Mouse (Mus musculus): ENCODE results near the gene Cts8.

Cts8 gene

DNA sequence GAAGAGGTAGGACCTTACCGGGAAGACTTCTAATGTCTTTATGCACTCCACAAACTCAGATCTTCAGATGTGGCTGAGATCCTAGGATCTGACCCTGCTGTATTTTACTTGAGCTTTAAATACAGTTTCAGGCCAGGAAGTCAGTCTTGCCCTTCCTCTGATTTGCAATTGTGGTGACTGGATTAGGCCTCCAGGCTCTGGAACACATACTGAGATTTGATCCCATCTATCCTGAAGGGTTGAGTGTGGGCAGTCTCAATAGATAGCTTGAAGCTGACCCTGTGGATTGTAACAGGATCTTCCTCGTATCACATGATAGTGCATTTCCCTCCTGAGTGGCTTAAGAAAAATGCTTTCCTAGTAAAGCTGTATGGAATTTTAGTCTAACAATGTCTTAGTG, at the start of gene Cts8:
Gene Cts8 (minus strand): TSS at position 101 of the 400 bp plus-strand sequence.
- no peak for DNase-seq

DNA sequence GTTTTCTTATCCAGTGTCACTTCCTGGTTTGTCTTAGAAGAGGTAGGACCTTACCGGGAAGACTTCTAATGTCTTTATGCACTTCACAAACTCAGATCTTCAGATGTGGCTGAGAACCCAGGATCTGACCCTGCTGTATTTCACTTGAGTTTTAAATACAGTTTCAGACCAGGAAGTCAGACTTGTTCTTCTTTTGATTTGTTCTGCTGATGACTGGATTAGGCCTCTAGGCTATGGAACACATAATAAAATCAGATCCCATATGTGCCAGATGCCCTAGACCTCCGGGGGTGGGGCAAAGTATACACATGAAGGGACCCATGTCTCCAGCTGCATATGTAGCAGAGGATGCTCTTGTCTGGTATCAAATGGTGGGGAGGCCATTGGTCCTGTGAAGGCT, 33.6 kb upstream of the Cts8 start, which contains the start of gene Gm49398:
Gene Gm49398 (minus strand): TSS at position 101 of the 400 bp plus-strand sequence.
- DNase-seq: no peak

DNA sequence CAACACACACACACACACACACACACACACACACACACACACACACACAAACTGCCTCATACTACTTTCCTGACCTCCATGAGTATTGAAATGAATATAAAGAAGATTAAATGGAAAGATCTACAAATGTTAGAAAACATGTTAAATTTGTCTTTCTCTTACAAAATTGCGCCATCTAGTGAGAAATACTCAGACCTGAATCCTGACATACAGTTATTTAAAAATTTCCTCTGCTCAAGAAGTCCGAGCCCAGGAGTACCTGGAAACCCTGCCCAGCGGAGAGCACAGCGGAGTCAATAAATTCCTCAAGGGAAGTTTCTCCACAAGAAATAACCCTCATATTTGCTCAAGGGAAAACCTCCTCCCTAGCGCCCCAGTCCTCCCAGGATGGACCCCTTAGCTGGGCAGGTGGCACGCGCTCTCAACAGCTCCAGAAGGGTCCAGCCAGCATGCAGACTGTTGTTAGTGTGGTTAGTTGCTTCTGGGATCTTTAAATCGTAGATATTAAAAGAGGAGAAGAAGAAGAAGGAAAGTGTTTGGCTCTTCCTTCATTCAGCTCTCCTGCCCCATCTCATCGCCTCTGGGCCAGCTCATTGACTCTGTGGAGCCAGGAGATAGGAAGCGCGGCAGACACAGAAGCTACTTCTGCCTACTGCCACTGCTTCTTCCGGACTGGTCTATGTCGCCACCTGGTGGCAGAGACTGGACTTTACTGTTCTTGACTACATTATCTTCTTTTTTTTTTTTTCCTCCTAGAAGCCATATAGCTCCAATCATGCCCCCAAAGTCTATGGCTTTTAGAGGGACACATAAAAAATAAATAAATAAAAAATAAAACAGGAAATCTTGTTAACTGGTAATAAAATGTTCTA, 13.8 kb downstream of the Cts8 start:
- DNase-seq: peak; percentile 58

DNA sequence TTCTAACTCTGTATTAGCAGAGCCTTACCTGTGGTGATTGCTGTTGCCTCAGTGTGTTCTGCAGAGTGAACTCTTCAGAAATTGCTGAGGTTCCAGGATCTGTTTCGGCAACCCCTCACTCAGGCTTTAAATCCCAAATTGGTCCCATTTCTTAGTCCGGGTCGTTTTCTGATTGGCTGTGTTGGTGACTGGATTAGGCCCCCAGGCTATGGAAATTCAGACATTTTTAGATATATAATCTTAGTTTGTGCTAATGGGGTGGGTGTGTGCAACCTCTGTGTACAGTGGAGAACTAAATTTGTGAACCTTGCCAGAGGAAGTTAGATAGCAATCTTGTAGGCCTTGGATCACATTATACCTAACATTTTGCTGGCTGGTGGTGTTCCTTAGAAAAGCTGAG, 51.8 kb downstream of the Cts8 start, which contains the start of gene Cts6:
Gene Cts6 (minus strand): TSS at position 101 of the 400 bp plus-strand sequence.
- DNase-seq: no peak
